Mouse (Mus musculus) liver, embryonic 14.5 days (tissue): ENCODE data around the gene Atp6v0b.

Experiments
- CTCF ChIP-seq: IDR thresholded peaks from 2 replicates; pipeline ENCODE4 v1.5.1; 2016; ENCODE audit warnings: antibody characterized with exemption, low read depth, control low read depth
- EP300 ChIP-seq: IDR thresholded peaks from 2 replicates; pipeline ENCODE4 v1.6.1; 2016; ENCODE audit warnings: antibody characterized with exemption, low read depth

DNA sequence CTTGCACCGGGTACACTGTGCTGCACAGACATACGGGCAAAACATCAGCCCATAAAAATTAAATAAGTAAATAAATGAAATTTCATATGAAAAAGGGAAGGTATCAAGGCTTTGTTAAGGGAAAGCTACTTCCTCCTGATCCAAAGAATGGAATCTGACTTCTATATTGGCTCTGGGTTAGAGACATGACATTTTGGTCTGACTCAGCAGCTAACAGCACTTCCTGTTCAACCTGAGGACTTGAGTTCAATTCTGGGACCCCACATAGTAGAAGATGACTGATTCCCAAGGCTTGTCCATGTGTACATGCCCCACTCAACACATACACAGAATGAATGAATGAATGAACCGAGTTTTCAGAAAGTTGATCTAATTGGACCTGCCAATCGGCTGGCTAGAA, 30.7 kb upstream of the Atp6v0b start:
- TF ChIP-seq CTCF (no peak), EP300 (no peak)
